Mouse (Mus musculus): Measurements from ENCODE around the gene Olfr46.
"Not testable (repeated sequence)": the region's sequence is repeated elsewhere in the genome, so short reads cannot be mapped to it uniquely, and the experiment has no call there.

Olfr46 gene

DNA sequence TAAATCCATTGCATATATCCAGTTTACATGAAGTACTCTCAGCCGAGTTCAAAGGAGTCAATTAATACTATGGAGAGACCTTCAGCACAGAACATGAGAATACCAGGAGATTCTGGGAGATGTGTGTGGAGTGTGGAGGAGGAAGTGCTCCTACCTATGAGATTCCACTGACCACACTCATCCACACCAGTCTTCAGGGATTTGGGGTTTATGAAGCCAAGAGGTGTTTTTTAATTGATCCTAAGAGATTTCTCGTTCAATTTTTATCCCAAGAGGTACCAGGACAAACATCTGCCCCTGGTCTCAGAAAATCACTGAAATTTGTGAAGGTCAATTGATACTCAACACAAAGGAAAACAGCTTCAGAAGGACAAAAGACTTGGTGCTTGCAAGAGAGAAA, at the start of gene Olfr46:
TSS of gene Olfr46 (plus strand) at position 301 of the 400 bp plus-strand sequence.
- not testable (repeated sequence) for DNase-seq

DNA sequence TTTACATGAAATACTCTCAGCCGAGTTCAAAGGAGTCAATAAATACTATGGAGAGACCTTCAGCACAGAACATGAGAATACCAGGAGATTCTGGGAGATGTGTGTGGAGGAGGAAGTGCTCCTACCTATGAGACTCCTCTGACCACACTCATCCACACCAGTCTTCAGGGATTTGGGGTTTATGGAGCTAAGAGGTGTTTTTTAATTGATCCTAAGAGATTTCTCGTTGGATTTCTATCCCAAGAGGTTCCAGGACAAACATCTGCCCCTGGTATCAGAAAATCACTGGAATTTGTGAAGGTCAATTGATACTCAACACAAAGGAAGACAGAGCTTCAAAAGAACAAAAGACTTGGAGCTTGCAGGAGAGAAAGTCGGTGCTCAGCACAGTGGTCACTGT, 33.5 kb upstream of the Olfr46 start, which contains the start of gene Olfr538:
TSS of gene Olfr538 (plus strand) at position 301 of the 400 bp plus-strand sequence.
- no peak for DNase-seq

DNA sequence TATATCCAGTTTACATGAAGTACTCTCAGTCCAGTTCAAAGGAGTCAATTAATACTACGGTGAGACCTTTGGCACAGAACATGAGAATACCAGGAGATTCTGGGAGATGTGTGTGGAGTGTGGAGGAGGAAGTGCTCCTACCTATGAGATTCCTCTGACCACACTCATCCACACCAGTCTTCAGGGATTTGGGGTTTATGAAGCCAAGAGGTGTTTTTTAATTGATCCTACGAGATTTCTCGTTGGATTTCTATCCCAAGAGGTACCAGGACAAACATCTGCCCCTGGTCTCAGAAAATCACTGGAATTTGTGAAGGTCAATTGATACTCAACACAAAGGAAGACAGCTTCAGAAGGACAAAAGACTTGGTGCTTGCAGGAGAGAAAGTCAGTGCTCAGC, 27.6 kb downstream of the Olfr46 start, which contains the start of gene Olfr61:
TSS of gene Olfr61 (plus strand) at position 301 of the 400 bp plus-strand sequence.
- not testable (repeated sequence) for DNase-seq

DNA sequence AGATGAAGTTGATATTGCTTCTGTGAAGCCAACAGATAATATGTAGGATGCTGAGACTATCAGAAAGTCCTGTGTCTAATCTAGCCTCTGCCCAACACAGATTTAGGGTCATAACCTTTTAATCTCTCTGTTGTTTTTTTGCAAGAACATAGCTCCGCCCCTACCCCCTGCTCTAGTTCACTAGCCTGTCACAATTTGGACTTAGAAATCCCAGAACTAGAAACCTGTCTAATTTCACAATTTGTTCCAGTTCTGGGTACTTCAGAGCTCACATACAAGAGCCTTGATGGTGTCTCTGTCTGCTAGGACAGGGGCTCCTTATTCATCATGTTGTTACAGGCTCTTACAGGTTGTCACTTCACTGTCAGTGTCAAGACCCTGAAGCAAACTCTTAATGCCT, 29.5 kb downstream of the Olfr46 start:
- no peak for DNase-seq

DNA sequence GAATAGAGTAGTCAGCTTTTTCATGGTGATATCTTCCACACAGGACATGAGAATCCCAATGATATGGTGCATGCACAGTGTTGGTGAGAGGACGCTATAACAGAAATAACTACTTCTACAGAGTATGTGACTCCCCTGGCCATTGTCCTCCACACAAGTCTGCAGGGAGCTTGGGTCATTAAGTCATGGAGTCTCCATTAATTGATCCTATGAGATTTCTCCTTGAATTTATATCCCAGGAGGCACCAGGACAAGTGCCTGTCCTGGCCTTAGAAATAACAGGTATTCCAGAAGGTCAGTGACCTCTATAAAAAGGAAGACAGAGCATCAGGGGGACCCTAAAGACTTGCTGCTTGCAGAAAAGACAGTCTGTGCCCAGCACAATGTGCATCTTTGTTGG, 45.1 kb downstream of the Olfr46 start, which contains the start of gene Olfr53:
TSS of gene Olfr53 (plus strand) at position 301 of the 400 bp plus-strand sequence.
- DNase-seq, result no peak

DNA sequence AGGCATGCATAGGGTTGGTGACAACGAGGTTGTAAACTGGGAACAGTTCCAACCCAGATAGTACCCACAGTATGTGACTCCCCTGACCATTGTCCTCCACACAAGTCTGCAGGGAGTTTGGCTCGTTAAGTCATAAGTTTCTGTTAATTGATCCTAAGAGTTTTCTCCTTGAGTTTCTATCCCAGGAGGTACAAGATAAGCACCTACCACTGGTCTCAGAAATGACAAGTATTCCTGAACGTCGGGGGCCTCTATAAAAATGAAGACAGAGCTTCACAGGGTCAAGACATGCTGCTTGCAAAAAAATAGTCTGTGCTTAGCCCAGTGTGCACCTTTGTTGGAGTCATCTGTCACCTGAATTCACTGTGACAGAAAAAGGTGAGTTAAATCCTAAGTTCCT, 58.6 kb downstream of the Olfr46 start, which contains the start of gene Olfr539:
TSS of gene Olfr539 (plus strand) at position 301 of the 400 bp plus-strand sequence.
- no peak for DNase-seq
